Mouse (Mus musculus) urinary bladder, postnatal 14 days (tissue): ENCODE data around the gene Clec12a.

Experiments
- DNase-seq: peaks from one replicate; pipeline ENCODE4 v3.0.0; 2021; ENCODE audit warnings: low spot score

Clec12a gene

DNA sequence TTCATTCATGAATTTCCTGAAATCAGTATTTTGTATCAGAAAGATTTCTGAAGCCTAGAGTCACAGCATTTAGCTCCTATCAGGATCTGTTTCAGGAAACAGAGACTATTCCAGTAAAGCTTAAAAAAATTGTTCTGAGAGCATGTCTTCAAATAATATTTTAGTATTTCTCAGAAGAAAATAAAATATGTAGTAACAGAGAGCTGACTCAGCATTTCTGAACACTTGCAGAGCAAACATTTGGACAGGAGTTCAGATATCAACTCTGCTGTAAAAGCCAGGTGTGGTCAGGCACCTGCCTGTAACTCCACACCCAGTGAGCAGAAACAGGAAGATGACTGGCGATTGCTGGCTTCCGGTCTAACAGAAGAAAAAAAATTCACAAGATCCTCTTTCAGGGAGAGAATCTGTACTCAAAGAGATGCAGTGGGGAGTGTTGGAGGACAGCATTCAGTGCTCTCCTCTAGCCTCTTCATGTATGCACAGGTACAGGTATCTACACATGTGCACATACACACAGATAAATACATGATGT, 32.5 kb downstream of the Clec12a start:
- DNase-seq, result no peak

GRCm38 (mm10) chr6:129380454-129380853, 38.0 kb downstream of the Clec12a start:
- no peak for DNase-seq

GRCm38 (mm10) chr6:129381736-129382135, 39.2 kb downstream of the Clec12a start:
- no peak for DNase-seq

GRCm38 (mm10) chr6:129383466-129383865, 41.0 kb downstream of the Clec12a start:
- DNase-seq, result no peak

DNA sequence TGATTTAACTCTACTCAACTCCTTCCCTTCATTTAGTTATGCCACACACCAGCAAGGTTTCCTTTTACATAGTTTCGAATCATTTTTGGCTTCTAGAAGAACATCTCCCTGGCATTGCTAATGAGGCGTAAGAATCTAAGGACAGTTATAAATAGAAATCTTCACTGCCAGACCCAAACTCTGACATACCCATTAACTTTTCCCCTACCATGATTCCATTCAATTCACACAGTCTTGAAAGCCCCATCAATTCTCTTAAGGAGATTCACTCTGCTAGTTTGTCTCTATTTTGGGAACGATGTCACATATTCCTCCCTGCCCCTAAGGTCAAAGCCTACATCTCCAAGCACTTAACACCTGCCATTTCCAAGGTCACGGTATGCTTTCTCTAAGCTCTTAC, 42.5 kb downstream of the Clec12a start:
- no peak for DNase-seq

DNA sequence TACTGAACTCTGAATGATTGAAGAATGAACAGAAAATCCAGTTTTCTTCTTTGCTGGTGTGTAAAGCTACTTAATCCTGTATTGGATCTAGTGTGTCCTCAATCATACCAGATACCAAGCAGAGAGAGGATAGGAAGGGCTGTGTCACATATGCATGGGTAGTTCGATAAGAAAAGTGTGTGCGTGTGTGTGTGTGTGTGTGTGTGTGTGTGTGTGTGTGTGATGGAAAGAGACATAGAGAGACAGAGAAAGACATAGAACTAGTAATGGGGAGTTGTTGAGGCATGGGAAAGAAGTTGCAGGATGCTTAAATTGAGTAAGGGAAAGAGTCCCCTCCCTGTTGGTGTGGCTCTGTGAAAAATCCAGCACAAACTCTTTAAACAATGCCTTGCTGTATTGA, 43.3 kb downstream of the Clec12a start, which contains the start of gene Clec12b:
Gene Clec12b (minus strand): TSS at position 101 of the 400 bp plus-strand sequence.
- no peak for DNase-seq

DNA sequence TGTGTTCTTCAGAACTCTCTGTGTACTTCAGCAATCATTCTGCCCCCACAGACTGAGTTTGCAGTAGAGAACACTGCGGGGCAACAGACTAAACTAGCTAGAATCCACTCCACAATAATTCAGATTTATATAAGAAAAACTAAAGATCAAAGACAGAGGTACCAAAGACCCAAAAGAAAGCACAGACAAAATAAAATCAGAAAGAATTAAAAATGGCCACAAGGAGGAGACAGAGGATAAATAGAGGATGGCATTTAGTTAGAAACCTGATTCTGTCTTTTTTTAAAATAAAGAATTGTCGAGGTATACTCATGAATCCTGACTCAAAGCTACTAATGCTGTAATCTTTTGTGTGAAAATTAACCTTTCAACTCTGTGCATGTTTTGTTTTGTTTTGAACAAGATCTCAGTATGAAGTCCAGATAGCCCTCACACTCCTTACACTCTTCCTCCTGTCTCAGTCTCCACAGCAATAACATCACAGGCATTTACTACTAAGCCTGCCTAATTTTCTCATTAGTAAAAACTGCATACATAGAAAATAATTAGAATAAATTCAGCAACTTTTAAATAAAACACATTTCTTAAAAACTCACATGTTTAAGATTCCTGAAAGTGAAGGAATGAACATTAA, 50.7 kb downstream of the Clec12a start:
- no peak for DNase-seq

GRCm38 (mm10) chr6:129393732-129394131, 51.2 kb downstream of the Clec12a start:
- DNase-seq, result no peak

DNA sequence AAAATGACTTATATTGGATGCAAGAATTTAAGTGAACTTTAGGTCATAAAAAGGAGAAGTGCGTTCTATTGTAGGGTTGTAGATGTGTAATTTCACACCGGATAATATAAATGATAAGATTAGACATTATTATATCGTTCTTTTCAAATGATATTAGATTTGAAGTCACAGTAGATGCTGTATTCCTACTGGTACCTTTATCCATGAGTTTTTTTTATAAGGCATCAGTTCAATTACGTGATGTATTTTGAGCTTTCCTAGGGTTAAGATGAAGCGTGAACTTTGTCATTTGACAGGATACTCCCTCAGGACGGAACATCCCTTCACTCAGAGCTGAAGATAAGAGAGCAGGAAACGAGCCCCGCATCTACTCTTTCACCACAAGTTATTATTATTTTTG, 54.5 kb downstream of the Clec12a start, which contains the start of gene Clec1b:
Gene Clec1b (plus strand): TSS at position 301 of the 400 bp plus-strand sequence.
- no peak for DNase-seq

- DNase-seq, result peak; percentile 5
These were observed 57.5 kb downstream of the Clec12a start for GRCm38 (mm10) chr6:129399945-129400344.

DNA sequence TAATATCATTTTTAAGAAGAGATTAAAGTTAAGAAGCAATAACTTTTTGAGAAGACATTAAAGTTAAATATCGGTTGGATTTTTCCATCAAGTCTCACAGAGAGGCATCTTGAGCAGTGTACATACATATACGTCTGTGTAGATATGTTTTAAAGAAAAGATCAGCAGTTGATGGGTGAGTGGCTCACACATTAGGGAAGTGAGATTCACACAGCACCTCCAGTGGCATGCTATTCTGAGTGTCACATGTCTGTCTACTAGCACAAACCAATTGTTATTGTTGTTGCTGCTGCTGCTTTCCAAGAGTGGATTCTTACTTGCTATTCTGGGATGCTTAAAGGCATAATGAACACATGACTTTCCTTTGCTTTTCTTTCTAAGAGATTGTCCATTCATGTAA, 59.9 kb downstream of the Clec12a start:
- no peak for DNase-seq

- no peak for DNase-seq
These were observed 60.9 kb downstream of the Clec12a start for GRCm38 (mm10) chr6:129403391-129403790.

GRCm38 (mm10) chr6:129405999-129406398, 63.5 kb downstream of the Clec12a start:
- DNase-seq, result no peak

GRCm38 (mm10) chr6:129407324-129407723, 64.8 kb downstream of the Clec12a start:
- DNase-seq, result no peak

- DNase-seq, result no peak
These were observed 66.1 kb downstream of the Clec12a start, which contains the start of gene Clec9a for GRCm38 (mm10) chr6:129408562-129408961. Gene Clec9a, plus strand, starts transcription at chr6:129408862.

- no peak for DNase-seq
These were observed 71.7 kb downstream of the Clec12a start for GRCm38 (mm10) chr6:129414177-129414576.
